Mouse (Mus musculus) kidney, adult 2 months (tissue): Measurements from ENCODE around the gene Dab1.

Experiments
- CTCF ChIP-seq: fragments of 200-500 bp; conservative IDR thresholded peaks from 2 replicates; pipeline ENCODE4 v1.5.1; 2011; ENCODE audit warnings: low read depth, mild to moderate bottlenecking, control low read depth, low read length, moderate library complexity, mixed read lengths; ENCODE audit not compliant: insufficient read depth, insufficient read length
- POLR2A ChIP-seq: fragments of 200-500 bp; IDR thresholded peaks from one replicate; pipeline ENCODE4 v1.6.1; 2011; ENCODE audit warnings: low read depth, low read length, control low read depth

DNA sequence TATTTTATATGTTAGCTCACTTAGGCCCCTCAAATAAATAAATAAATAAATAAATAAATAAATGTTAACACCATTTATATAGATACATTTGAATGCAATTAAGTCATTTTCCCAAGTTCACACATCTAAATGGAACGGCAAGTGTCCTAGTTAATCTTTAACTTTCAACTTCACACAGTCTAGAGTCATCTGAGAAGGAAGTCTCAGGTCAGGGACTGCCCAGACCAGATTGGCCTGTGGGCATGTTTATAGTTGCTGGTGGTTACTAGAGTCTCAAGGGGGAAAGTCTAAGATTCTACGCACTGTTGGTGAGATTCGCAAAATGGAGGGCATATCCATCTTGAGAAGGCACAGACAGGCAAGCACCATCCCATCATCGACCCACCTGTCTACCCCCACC, 96.4 kb downstream of the Dab1 start:
- TF ChIP-seq POLR2A (no peak), CTCF (no peak)
